Mouse (Mus musculus): ENCODE data around the gene Spata2.

The Spata2 gene

DNA sequence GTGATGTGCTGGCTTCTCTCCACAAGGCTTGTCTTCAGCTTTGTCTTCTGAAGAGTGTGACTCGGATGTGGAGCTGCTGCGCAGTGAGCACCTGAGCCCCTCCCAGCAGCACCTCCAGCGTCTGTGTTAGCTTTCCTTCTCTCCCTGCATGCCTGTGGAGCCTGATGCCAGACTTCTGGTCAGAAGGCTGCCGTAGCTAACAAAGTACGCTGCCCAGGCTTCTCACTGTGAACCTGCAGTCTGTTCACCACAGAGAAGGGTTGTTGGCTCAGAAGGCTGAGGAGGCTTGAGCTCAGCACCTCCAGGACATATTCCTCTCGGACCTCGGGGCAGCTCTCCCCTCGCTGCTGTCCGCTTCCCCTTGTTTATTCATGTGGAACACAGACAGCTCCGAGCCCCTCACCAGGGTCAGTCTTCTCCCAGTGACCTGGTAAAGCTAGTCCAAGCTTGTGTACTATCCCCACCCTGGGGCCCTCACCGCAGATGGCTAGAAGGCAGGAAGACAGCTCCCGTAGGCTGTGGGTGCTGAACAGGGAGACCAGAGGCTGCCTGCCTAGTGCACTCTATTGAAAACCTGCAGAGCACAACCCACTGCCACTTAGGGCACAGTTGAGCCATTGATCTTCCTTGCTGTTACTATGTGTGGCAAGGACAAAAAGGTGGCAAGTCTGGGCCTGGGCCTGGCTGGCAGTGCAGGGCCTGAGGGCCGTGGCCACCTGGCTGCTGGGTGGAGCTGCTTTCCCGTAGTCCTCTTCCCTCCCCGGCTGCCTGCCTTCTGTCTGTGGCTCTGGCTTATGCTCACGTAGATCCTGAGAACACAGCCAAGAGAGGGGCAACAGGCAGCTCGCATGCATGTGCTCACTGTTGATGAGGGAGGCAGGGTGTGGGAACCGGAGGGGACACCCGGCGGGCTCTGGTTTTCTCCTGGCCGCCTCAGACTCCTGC is 43.1 kb downstream of the Spata2 start:
- no peak for DNase-seq (ENCODE audit: low read depth, low spot score)

DNA sequence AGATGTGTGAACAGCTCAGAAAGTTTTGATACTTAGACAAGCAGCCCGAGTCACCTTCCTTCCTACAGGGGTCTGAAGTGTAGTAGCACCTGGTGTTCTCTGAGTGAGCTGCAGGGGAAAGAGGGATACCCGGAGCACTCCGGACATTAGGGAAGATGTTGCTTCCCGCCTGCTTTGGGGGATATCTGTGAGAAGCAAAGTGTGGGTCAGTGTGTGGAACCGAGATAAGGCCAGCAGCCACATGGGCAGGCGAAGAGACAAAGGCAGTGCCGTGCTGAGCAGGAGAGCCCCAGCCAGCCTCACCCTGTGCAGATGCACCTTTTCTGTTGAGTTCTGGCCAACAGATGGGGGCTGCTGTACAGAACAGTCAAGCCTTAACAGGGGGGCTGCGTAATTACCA is 45.1 kb downstream of the Spata2 start:
- DNase-seq (ENCODE audit: low read depth, low spot score): no peak

DNA sequence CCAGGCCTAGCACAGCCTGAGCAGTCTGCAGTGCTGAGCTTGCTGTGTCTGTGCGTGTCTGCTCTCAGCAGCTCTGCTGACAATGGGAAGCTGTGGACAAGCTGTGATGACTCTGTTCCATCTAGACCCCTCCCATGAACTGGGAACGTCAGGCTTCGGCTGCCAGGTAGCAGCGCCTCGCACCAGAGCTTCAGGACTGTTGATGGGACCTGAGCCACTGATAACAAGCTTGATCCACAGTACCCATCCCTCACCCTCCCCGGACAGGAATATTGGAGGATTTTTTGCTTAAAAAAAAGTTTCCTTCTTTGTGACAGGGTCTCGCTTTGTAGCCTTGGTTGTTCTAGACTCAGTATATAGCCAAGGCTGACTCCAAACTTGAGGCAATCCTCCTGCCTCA is 45.5 kb downstream of the Spata2 start:
- DNase-seq (ENCODE audit: low read depth, low spot score): no peak

DNA sequence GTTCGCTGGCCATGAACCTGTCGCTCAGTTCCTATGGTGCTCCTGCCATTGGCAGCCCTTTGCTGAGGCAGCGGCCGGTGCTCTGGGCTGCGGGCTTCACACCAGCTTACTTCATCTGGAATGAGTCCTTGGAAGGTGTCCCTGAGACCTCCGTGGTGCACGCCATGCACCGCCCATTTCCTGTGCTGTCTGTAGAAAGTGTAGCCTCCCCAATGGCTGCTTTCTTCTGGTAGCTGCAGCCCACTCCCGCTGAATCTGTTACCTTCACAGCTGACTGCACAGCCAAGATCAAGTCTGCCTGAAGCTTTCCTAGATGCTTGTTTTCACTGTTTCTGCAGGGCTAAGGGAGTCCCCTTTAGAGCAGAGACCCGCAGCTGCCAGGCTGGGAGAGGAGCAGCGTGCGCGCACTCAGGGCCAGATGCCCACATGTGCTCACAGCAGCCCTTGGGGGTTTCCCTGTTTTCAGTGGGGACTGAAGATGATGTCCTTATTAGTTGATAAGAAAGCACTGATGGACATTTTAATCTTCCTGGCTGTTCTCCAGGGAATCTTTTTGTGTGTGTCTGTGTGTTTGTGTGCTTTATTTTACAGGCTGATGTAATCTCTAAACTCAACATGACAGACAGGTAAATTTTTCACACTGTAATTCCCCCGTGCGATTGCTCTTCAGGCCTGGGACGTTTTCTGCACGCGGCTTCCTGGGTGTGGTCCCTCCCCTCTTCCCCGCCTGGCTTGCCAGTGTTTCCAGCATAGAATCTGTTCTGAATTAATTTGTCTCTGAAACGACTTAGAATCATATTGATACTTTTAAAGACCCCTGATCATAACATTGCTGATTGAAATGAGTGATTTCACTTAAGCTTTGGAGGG is 46.5 kb downstream of the Spata2 start:
- DNase-seq (ENCODE audit: low read depth, low spot score): no peak

DNA sequence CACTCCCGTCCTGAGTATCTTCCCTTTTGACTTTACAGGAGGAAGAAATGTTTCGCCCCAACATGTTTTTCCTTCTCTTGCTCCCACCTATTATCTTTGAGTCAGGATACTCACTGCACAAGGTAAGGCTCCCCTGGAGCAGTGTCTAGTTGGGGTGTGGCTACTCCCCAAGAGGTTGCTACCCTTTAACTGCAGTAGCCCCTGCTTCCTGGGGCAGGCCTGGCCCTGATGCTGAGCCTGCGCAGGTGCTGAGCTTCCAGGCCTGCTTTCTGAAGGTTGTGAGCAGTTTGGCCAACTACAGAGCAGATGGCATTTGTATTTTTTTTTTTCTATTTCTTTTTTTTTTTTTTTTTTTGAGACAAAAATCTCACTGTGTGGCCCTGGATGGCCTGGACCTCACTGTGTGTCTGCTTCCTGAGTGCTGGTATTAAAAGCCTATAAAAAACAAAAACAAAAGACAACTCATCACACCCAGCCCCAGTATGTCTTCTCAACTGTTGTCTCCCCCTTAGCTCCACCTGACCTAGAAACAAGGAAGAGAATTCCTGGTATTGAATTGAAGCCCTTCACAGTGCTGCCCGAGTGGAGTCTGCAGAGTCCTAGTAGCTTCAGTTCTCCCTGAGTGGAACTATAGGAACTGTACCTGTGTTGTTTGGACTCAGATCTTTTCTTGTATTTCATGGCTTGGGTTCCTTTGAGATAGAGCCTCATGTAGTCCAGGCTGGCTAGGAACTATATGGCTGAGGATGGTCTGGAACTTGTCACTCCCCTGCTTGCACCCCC is 49.1 kb downstream of the Spata2 start:
- no peak for DNase-seq (ENCODE audit: low read depth, low spot score)

DNA sequence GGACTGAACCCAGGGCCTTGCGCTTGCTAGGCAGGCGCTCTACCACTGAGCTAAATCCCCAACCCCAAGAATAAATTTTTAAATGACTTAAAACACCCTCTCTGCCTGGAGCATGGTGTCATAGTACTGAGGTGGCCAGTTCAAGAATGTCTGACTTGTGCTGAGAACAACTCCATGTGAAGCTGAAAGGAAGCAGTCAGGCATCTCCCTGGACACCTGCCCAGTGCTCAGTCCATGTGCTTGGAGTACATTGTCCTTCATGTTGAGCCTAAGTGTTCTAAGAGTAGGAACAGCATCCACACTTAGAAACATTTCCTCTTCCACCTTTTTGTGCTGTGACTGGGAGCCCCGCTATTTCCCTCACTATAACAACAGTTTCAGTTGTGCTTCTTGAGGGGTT is 53.3 kb downstream of the Spata2 start:
- no peak for DNase-seq (ENCODE audit: low read depth, low spot score)

DNA sequence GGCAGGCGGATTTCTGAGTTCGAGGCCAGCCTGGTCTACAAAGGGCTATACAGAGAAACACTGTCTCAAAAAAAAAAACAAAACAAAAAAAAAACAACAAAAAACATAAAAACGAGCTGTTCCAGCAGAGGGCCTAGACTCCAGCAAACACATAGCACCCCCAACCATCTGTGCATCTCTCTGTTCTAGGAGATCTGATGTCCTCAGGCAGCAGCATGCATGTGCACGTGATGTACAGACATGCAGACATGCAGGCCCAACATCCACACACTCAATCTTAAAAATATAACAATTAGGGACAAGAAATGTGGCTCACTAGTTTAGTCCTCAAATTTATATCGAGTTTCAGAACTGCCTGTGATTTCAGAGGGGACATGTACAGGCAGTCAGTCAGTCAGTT is 56.3 kb downstream of the Spata2 start:
- no peak for DNase-seq (ENCODE audit: low read depth, low spot score)

DNA sequence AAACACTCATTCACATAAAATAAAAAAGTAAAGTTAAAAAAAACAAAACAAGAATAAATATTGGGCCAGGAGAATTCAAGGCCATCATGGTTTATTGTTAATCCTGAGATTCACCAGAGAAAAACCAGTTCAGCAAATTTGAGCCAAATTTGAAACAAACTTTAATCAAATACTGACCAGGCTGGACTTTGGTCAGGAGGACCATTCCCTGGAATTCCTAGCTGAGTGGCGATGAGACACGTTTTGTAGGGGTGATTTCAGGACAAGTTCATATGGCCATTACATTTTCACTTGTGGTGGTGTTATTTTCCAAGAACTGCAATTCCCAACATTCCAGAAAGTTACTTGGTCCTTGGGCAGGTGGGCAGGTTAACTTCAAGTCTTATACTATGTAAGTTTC is 57.1 kb downstream of the Spata2 start:
- DNase-seq (ENCODE audit: low read depth, low spot score): no peak

DNA sequence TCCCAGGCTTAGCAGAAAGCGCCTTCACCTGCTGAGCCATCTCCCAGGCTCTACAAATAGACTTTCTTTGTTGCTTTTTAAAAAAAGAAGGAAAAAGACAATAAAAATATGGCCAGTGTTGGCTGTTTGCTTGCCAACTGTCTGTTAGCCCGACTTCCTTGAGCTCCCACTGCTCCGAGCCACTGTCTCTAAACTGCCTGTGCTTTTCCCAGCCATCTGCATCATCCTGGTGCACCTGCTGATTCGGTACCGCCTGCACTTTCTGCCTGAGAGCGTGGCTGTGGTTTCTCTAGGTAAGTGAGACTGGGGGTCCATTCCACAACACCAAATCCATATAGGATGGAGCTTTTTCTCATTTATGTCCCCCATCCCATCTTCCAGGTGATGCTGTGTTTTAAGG is 58.1 kb downstream of the Spata2 start:
- DNase-seq (ENCODE audit: low read depth, low spot score): no peak

DNA sequence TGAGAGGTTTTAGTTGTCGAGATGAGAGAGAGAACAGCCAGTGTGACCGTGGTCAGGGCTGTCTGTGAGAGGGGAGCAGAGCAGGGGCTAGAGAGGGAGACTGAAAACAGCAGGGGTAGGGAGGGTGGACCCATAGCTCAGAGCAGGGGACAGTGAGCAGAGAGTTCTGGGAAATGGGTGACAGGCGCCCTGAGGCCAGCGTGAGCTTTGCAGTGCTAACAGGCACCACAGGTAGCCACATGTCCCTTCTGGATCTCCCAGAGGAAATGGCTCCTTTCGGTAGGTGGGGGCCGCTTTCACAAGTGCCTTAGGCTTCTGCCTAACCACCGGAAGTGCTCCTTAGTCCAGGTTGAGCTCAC is 61.3 kb downstream of the Spata2 start:
- no peak for DNase-seq (ENCODE audit: low read depth, low spot score)
